Mouse (Mus musculus) ovary, adult 18-20 months (tissue): ENCODE data around the gene Epsti1.

Source experiments
- DNase-seq: peaks from one replicate; pipeline ENCODE4 v3.0.0; 2022; ENCODE audit warnings: low spot score, mixed read lengths

The Epsti1 gene

GRCm38 (mm10) chr14:77923076-77923865, 19.2 kb downstream of the Epsti1 start:
- no peak for DNase-seq

GRCm38 (mm10) chr14:77925414-77925813, 21.4 kb downstream of the Epsti1 start:
- no peak for DNase-seq

- no peak for DNase-seq
Observed at GRCm38 (mm10) chr14:77926718-77927117, 22.7 kb downstream of the Epsti1 start.

- peak; percentile 21 for DNase-seq
Observed at GRCm38 (mm10) chr14:77928021-77928420, 24.0 kb downstream of the Epsti1 start.

GRCm38 (mm10) chr14:77928653-77929052, 24.6 kb downstream of the Epsti1 start:
- no peak for DNase-seq

- no peak for DNase-seq
Observed at GRCm38 (mm10) chr14:77929139-77929678, 25.2 kb downstream of the Epsti1 start.

GRCm38 (mm10) chr14:77932150-77933047, 28.4 kb downstream of the Epsti1 start:
- DNase-seq: no peak

- peak; percentile 60 for DNase-seq
Observed at GRCm38 (mm10) chr14:77933243-77933642, 29.2 kb downstream of the Epsti1 start.

GRCm38 (mm10) chr14:77934431-77934830, 30.4 kb downstream of the Epsti1 start:
- no peak for DNase-seq

- no peak for DNase-seq
Observed at GRCm38 (mm10) chr14:77941105-77941504, 37.1 kb downstream of the Epsti1 start.

- no peak for DNase-seq
Observed at GRCm38 (mm10) chr14:77942235-77942634, 38.2 kb downstream of the Epsti1 start.

GRCm38 (mm10) chr14:77942793-77943558, 38.9 kb downstream of the Epsti1 start:
- DNase-seq: no peak

- no peak for DNase-seq
Observed at GRCm38 (mm10) chr14:77961741-77962140, 57.7 kb downstream of the Epsti1 start.

- DNase-seq: no peak
Observed at GRCm38 (mm10) chr14:77963525-77963924, 59.5 kb downstream of the Epsti1 start.

GRCm38 (mm10) chr14:77971355-77971754, 67.3 kb downstream of the Epsti1 start:
- DNase-seq: no peak

GRCm38 (mm10) chr14:77974221-77974620, 70.2 kb downstream of the Epsti1 start:
- DNase-seq: no peak

GRCm38 (mm10) chr14:77975702-77976101, 71.7 kb downstream of the Epsti1 start:
- no peak for DNase-seq

GRCm38 (mm10) chr14:77981516-77981915, 77.5 kb downstream of the Epsti1 start:
- no peak for DNase-seq

- DNase-seq: no peak
Observed at GRCm38 (mm10) chr14:77997731-77998130, 93.7 kb downstream of the Epsti1 start.

GRCm38 (mm10) chr14:78004486-78004885, 100.4 kb downstream of the Epsti1 start:
- no peak for DNase-seq

- DNase-seq: no peak
Observed at GRCm38 (mm10) chr14:78008019-78008418, 104.0 kb downstream of the Epsti1 start.

GRCm38 (mm10) chr14:78011808-78012207, 107.8 kb downstream of the Epsti1 start:
- DNase-seq: no peak
